Mouse (Mus musculus): ENCODE results near the gene Bcl2l13. TPM values are rescaled to one million over a fixed set of nuclear protein-coding genes. Genes with fewer than 3 reads are reported as not detected.
"Not testable (repeated sequence)": the region's sequence is repeated elsewhere in the genome, so short reads cannot be mapped to it uniquely, and the experiment has no call there.

Gene Bcl2l13
- polyA plus RNA-seq, 1 experiment from 2014 or later = 49.6 TPM

DNA sequence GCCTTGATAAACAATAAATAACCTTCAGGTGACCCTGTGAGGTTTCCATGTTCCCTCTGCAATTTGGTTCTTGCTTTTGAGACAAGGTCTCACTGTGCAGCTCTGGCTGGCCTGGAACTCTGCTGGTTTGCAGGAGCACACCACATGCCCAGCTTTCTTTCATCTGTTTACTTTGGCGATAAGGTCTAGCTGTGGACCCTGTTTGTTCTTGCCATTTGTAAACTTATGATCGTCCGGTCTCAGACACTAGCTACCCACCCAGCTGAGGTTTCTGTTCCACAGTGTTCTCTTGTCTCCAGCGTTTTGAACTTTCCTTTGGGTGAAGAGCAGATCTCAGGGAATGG, 28.3 kb upstream of the Bcl2l13 start:
- H3K27ac ChIP-seq = no peak overlapping the region
- H3K9me3 ChIP-seq = no peaks in the 10 kb centered on the region
- H3K36me3 ChIP-seq (replicated peaks) = peaks cover 87% of the 10 kb centered on the region
- no peaks in the 10 kb centered on the region for H3K27me3 ChIP-seq
- WGBS = 94% methylated on average over 4 of the region's 4 CpGs
- ATAC-seq (ENCODE audit: low FRiP score) = no peak
- H3K4me1 ChIP-seq = no peaks in the 10 kb centered on the region
- no peak overlapping the region for H3K9ac ChIP-seq
- H3K4me2 ChIP-seq = no peak overlapping the region
- H3K4me3 ChIP-seq (replicated peaks) = no peak overlapping the region

DNA sequence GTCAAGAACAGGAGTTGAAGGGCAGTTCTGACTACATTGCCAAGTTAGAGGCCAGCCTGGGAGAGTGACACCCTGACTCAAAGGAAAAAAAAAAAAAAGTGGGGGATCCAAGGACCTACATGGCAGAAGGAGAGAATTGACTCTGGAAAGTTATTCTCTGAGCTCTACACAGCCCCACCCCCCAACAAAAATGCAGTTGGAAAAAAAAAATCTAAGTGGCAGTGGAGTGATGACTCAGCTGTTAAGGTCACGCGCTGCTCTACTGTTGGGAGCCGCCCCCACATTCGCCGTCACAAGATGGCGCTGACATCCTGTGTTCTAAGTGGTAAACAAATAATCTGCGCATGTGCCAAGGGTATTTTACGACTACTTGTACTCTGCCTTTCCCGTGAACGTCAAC, 24.0 kb upstream of the Bcl2l13 start:
- not testable (repeated sequence) for H3K4me1 ChIP-seq; H3K27ac ChIP-seq; H3K27me3 ChIP-seq; H3K9ac ChIP-seq; H3K9me3 ChIP-seq; H3K4me3 ChIP-seq (replicated peaks); ATAC-seq (ENCODE audit: low FRiP score); H3K4me2 ChIP-seq
- WGBS = 96% methylated on average over 10 of the region's 10 CpGs
- peaks cover 49% of the 10 kb centered on the region for H3K36me3 ChIP-seq (replicated peaks)

- H3K36me3 ChIP-seq (replicated peaks) = peaks cover 24% of the 10 kb centered on the region
- WGBS = 99% methylated on average over 2 of the region's 2 CpGs
- no peak for ATAC-seq (ENCODE audit: low FRiP score)
- no peak overlapping the region for H3K4me3 ChIP-seq (replicated peaks)
- no peaks in the 10 kb centered on the region for H3K9me3 ChIP-seq
- no peak overlapping the region for H3K4me2 ChIP-seq
- H3K27ac ChIP-seq = no peak overlapping the region
- H3K4me1 ChIP-seq = peaks cover 17% of the 10 kb centered on the region
- no peaks in the 10 kb centered on the region for H3K27me3 ChIP-seq
- H3K9ac ChIP-seq = no peak overlapping the region
Measured at GRCm38 (mm10) chr6:120819294-120819693, 16.7 kb upstream of the Bcl2l13 start.

GRCm38 (mm10) chr6:120820144-120820543, 15.9 kb upstream of the Bcl2l13 start:
- whole genome bisulfite sequencing = 93% methylated on average over 5 of the region's 5 CpGs
- no peaks in the 10 kb centered on the region for H3K27me3 ChIP-seq
- H3K4me2 ChIP-seq = no peak overlapping the region
- H3K27ac ChIP-seq = no peak overlapping the region
- ATAC-seq (ENCODE audit: low FRiP score) = no peak
- H3K4me1 ChIP-seq = peaks cover 17% of the 10 kb centered on the region
- no peaks in the 10 kb centered on the region for H3K9me3 ChIP-seq
- no peak overlapping the region for H3K9ac ChIP-seq
- H3K36me3 ChIP-seq (replicated peaks) = peaks cover 24% of the 10 kb centered on the region
- no peak overlapping the region for H3K4me3 ChIP-seq (replicated peaks)

DNA sequence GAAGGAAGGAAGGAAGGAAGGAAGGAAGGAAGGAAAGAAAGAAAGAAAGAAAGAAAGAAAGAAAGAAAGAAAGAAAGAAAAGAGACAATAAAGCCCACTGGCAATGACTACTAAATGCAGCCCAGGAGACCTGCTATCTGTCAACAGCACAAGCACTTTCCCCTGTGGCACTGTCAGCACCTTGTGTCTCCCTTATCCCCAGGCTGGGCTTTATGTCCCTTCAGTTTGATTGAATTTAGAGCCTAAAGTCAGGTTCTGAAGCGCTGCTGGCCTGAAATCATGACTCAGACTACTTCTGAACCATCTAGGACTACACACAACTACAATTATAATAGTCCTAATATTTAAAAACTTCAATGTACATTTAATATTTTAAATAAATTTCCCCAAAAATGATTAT, 15.1 kb upstream of the Bcl2l13 start:
- WGBS = 91% methylated on average over 1 of the region's 1 CpGs
- no peak overlapping the region for H3K27ac ChIP-seq
- peak overlapping the region; percentile 84; the same call in 1 of the 2 replicates for H3K9ac ChIP-seq
- no peaks in the 10 kb centered on the region for H3K27me3 ChIP-seq
- H3K4me2 ChIP-seq = peak overlapping the region; percentile 61
- no peak overlapping the region; the same call in 1 of the 2 replicates for H3K4me3 ChIP-seq (replicated peaks)
- H3K36me3 ChIP-seq (replicated peaks) = peaks cover 24% of the 10 kb centered on the region
- no peaks in the 10 kb centered on the region for H3K9me3 ChIP-seq
- peaks cover 17% of the 10 kb centered on the region for H3K4me1 ChIP-seq
- no peak for ATAC-seq (ENCODE audit: low FRiP score)

- 59% methylated on average over 5 of the region's 5 CpGs for WGBS
- Histone ChIP-seq H3K27me3 (no peaks in the 10 kb centered on the region), H3K27ac (no peak overlapping the region), H3K4me3 (replicated peaks) (peak overlapping the region; percentile 93), H3K9me3 (no peaks in the 10 kb centered on the region), H3K36me3 (replicated peaks) (peaks cover 24% of the 10 kb centered on the region), H3K4me2 (peak overlapping the region; percentile 61), H3K4me1 (peaks cover 17% of the 10 kb centered on the region), H3K9ac (peak overlapping the region; percentile 84)
- no peak for ATAC-seq (ENCODE audit: low FRiP score)
Measured at GRCm38 (mm10) chr6:120821715-120822114, 14.3 kb upstream of the Bcl2l13 start.

DNA sequence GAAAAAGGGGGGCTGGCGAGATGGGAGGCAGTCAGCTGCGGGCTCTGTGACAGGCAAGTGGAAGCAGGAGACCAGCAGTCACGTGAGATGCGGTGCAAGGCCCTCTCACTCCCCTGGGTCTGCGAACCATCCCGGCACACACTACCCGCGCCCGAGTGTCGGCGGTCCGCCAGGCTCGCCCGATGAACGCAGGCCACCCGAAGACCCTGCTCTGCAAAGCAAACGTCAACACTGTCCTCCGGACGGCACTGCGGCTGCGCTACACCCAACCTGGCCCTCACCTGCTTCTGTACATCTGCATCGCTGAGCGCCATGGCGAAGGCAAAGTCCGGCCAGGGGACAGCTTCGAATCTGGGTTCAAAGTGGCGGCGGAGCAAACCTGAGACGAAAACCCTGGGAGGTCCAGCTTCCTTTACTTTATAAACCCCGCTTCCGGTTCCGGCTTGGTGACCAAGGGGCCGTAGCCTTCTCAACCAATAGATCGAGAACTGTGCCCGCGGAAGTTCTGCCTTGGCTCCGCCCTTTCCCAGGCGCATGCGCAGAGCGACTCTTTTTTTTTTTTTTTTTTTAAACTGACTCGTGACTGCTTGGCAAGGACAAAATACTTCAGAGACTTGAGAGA, 13.6 kb upstream of the Bcl2l13 start, which contains the start of gene Atp6v1e1:
Gene Atp6v1e1, minus strand, starts transcription at position 487 of the 622 bp plus-strand sequence.
- Histone ChIP-seq H3K4me3 (replicated peaks) (peak within 1 kb of the TSS; percentile 93), H3K27ac (peak within 1 kb of the TSS; percentile 88), H3K4me2 (peak within 1 kb of the TSS; percentile 61), H3K27me3 (no peaks in the 10 kb centered on the region), H3K4me1 (peaks cover 17% of the 10 kb centered on the region), H3K9me3 (no peaks in the 10 kb centered on the region), H3K9ac (peak within 1 kb of the TSS; percentile 84), H3K36me3 (replicated peaks) (peaks cover 20% of the 10 kb centered on the region)
- ATAC-seq (ENCODE audit: low FRiP score) = peak; percentile 97
- under 1% methylated on average over 41 of the region's 41 CpGs for WGBS

- peaks cover 13% of the 10 kb centered on the region for H3K36me3 ChIP-seq (replicated peaks)
- peak; percentile 55 for ATAC-seq (ENCODE audit: low FRiP score)
- H3K4me3 ChIP-seq (replicated peaks) = peak overlapping the region; percentile 93; the same call in 1 of the 2 replicates
- peaks cover 17% of the 10 kb centered on the region for H3K4me1 ChIP-seq
- H3K9me3 ChIP-seq = no peaks in the 10 kb centered on the region
- no peak overlapping the region for H3K9ac ChIP-seq
- peak overlapping the region; percentile 30 for H3K4me2 ChIP-seq
- WGBS = 77% methylated on average over 10 of the region's 10 CpGs
- no peak overlapping the region for H3K27ac ChIP-seq
- H3K27me3 ChIP-seq = no peaks in the 10 kb centered on the region
Measured at GRCm38 (mm10) chr6:120822937-120823614, 12.9 kb upstream of the Bcl2l13 start.

DNA sequence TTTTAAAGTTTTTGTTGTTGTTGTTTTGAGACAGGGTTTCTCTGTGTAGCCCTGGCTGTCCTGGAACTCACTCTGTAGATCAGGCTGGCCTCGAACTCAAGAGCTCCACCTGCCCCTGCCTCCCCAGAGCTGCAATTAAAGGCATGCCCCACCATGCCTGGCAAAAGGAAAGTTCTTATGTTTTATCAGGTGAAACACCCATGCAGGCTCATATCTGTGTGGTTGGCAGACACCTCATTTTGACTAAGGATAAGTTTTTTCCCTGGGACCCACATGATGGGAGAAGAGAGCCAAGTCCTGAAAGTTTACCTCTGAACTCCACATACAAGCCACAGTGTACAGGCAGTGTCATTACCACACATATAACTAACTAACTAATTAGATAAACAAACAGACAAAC, 6.0 kb upstream of the Bcl2l13 start:
- no peak overlapping the region for H3K27ac ChIP-seq
- H3K36me3 ChIP-seq (replicated peaks) = no peaks in the 10 kb centered on the region
- H3K27me3 ChIP-seq = 0 out of 2 replicates have a peak, but pooled peaks cover 5% of the 10 kb centered on the region
- WGBS = 57% methylated on average over 1 of the region's 1 CpGs
- H3K4me2 ChIP-seq = no peak overlapping the region
- no peak for ATAC-seq (ENCODE audit: low FRiP score)
- H3K9ac ChIP-seq = no peak overlapping the region
- H3K9me3 ChIP-seq = no peaks in the 10 kb centered on the region
- H3K4me3 ChIP-seq (replicated peaks) = no peak overlapping the region
- no peaks in the 10 kb centered on the region for H3K4me1 ChIP-seq

GRCm38 (mm10) chr6:120830866-120831608, 5.0 kb upstream of the Bcl2l13 start:
- H3K36me3 ChIP-seq (replicated peaks) = no peaks in the 10 kb centered on the region
- H3K4me2 ChIP-seq = no peak overlapping the region
- 0 out of 2 replicates have a peak, but pooled peaks cover 5% of the 10 kb centered on the region for H3K27me3 ChIP-seq
- no peaks in the 10 kb centered on the region for H3K9me3 ChIP-seq
- no peak overlapping the region for H3K9ac ChIP-seq
- H3K4me3 ChIP-seq (replicated peaks) = no peak overlapping the region
- no peak overlapping the region for H3K27ac ChIP-seq
- 68% methylated on average over 4 of the region's 4 CpGs for WGBS
- ATAC-seq (ENCODE audit: low FRiP score) = no peak
- H3K4me1 ChIP-seq = peaks cover 4% of the 10 kb centered on the region; the same call in 1 of the 2 replicates

- ATAC-seq (ENCODE audit: low FRiP score) = no peak
- Histone ChIP-seq H3K4me2 (no peak overlapping the region), H3K4me3 (replicated peaks) (no peak overlapping the region), H3K9ac (no peak overlapping the region), H3K27ac (no peak overlapping the region), H3K4me1 (peaks cover 8% of the 10 kb centered on the region), H3K36me3 (replicated peaks) (no peaks in the 10 kb centered on the region), H3K27me3 (0 out of 2 replicates have a peak, but pooled peaks cover 5% of the 10 kb centered on the region), H3K9me3 (no peaks in the 10 kb centered on the region)
- 79% methylated on average over 4 of the region's 4 CpGs for WGBS
Measured at GRCm38 (mm10) chr6:120832097-120832496, 3.9 kb upstream of the Bcl2l13 start.

GRCm38 (mm10) chr6:120834766-120835321, 1.2 kb upstream of the Bcl2l13 start:
- ATAC-seq (ENCODE audit: low FRiP score) = no peak

More at GRCm38 (mm10) chr6:120834766-120835321, 1.2 kb upstream of the Bcl2l13 start:
- no peak overlapping the region for H3K4me3 ChIP-seq (replicated peaks)
- WGBS = 94% methylated on average over 4 of the region's 4 CpGs
- H3K27me3 ChIP-seq = 0 out of 2 replicates have a peak, but pooled peaks cover 5% of the 10 kb centered on the region
- peaks cover 4% of the 10 kb centered on the region; the same call in 1 of the 2 replicates for H3K36me3 ChIP-seq (replicated peaks)
- no peak overlapping the region for H3K4me2 ChIP-seq
- H3K4me1 ChIP-seq = peaks cover 14% of the 10 kb centered on the region
- H3K9ac ChIP-seq = no peak overlapping the region
- H3K9me3 ChIP-seq = no peaks in the 10 kb centered on the region
- H3K27ac ChIP-seq = no peak overlapping the region

Measured in forebrain, embryonic 12.5 days (tissue).